Mouse (Mus musculus) retina, adult 2 months (tissue): ENCODE data around the gene Gm20683.

Source experiments
- DNase-seq: peaks from one replicate; pipeline ENCODE4 v3.0.0-alpha.2; 2012; ENCODE audit warnings: low read depth, low spot score

Gene Gm20683

GRCm38 (mm10) chr17:25795609-25796092, 45.9 kb downstream of the Gm20683 start, which contains the start of gene AC134908.4:
Gene AC134908.4 (minus strand): TSS chr17:25795659.
- DNase-seq = no peak

- DNase-seq = no peak
These were observed 46.6 kb downstream of the Gm20683 start for GRCm38 (mm10) chr17:25794998-25795397.

GRCm38 (mm10) chr17:25794197-25794596, 47.4 kb downstream of the Gm20683 start:
- DNase-seq = no peak

- no peak for DNase-seq
These were observed 48.9 kb downstream of the Gm20683 start, which contains the start of gene Fam173a for GRCm38 (mm10) chr17:25792615-25793014. Gene Fam173a (minus strand): TSS chr17:25792901.

GRCm38 (mm10) chr17:25791843-25792527, 49.6 kb downstream of the Gm20683 start:
- peak; percentile 74 for DNase-seq

- DNase-seq = no peak
These were observed 50.2 kb downstream of the Gm20683 start for GRCm38 (mm10) chr17:25791320-25791842.

GRCm38 (mm10) chr17:25786781-25787504, 54.6 kb downstream of the Gm20683 start:
- no peak for DNase-seq

GRCm38 (mm10) chr17:25786280-25786679, 55.3 kb downstream of the Gm20683 start, which contains the start of gene Ccdc78:
Gene Ccdc78 (plus strand): TSS chr17:25786580.
- no peak for DNase-seq

- peak; percentile 90 for DNase-seq
These were observed 56.2 kb downstream of the Gm20683 start, which contains the start of gene Haghl for GRCm38 (mm10) chr17:25785281-25785745. Gene Haghl (minus strand): TSS chr17:25785673.
